Mouse (Mus musculus) heart, embryonic 16.5 days (tissue): ENCODE results near the gene Acot11. TPM values are rescaled to one million over a fixed set of nuclear protein-coding genes. Genes with fewer than 3 reads are reported as not detected.

Experiments
- ATAC-seq: fragments of 200-750 bp; cut with Nextera tagmentation; replicated peaks from 2 replicates; pipeline ENCODE4 v1.8.0; 2017; ENCODE audit warnings: moderate number of reproducible peaks; ENCODE audit not compliant: insufficient read depth, low FRiP score; ENCODE audit errors: extremely low read depth
- H3K27ac ChIP-seq: fragments of 300-500 bp; sonication (generic); 2 replicates; pipeline ENCODE4 v1.5.1; 2014; ENCODE audit warnings: mild to moderate bottlenecking, low read length, control low read depth, moderate library complexity
- H3K27me3 ChIP-seq: fragments of 300-500 bp; sonication (generic); 2 replicates; pipeline ENCODE4 v1.6.1; 2014; ENCODE audit warnings: low read length, mixed read lengths; ENCODE audit not compliant: control insufficient read depth, insufficient read depth
- H3K36me3 ChIP-seq: fragments of 300-500 bp; sonication (generic); 2 replicates; pipeline ENCODE4 v1.6.1; 2014; ENCODE audit not compliant: control insufficient read depth, insufficient read depth
- H3K4me1 ChIP-seq: fragments of 300-500 bp; sonication (generic); 2 replicates; pipeline ENCODE4 v1.6.1; 2014; ENCODE audit warnings: low read length, mixed read lengths; ENCODE audit not compliant: control insufficient read depth, insufficient read depth
- H3K4me2 ChIP-seq: fragments of 300-500 bp; sonication (generic); 2 replicates; pipeline ENCODE4 v1.6.1; 2014; ENCODE audit warnings: low read depth, mild to moderate bottlenecking, control low read depth, low read length
- H3K4me3 ChIP-seq: fragments of 300-500 bp; sonication (generic); 2 replicates; pipeline ENCODE4 v1.5.1; 2014; ENCODE audit warnings: mild to moderate bottlenecking, control low read depth, low read length
- H3K9ac ChIP-seq: fragments of 300-500 bp; sonication (generic); 2 replicates; pipeline ENCODE4 v1.6.1; 2014; ENCODE audit warnings: low read length, control low read depth
- H3K9me3 ChIP-seq: fragments of 300-500 bp; sonication (generic); replicated peaks from 2 replicates; pipeline ENCODE4 v1.6.1; 2016; ENCODE audit warnings: low read length; ENCODE audit not compliant: control insufficient read depth
- WGBS: fragments of 180-500 bp; shearing (Covaris S2); extraction: QIAGEN DNeasy Blood & Tissue Kit; methylation state at CpG from one replicate; pipeline ENCODE4 v1.1.7; 2014; 5-methylcytosine and 5-hydroxymethylcytosine counted together
- polyA plus RNA-seq: library from polyadenylated mRNA; unstranded; fragments of >200 nt; fragmentation: Nextera tagmentation; extraction: Ambion mirVana; gene quantifications from 2 replicates; pipeline ENCODE4 v1.2.1, GENCODE M21; 2015

Gene Acot11
- polyA plus RNA-seq, 1 experiment from 2014 or later: 7.9 TPM

- H3K36me3 ChIP-seq: no peaks in the 10 kb centered on the region
- H3K9ac ChIP-seq: no peak overlapping the region
- no peaks in the 10 kb centered on the region for H3K9me3 ChIP-seq
- peaks cover 7% of the 10 kb centered on the region; the same call in 1 of the 2 replicates for H3K4me1 ChIP-seq
- H3K27ac ChIP-seq: no peak overlapping the region
- H3K4me2 ChIP-seq: no peak overlapping the region
- 73% methylated on average over 10 of the region's 10 CpGs for WGBS
- H3K27me3 ChIP-seq: peaks cover 10% of the 10 kb centered on the region; the same call in 1 of the 2 replicates
- no peak for ATAC-seq
- no peak overlapping the region for H3K4me3 ChIP-seq
These were observed 100.8 kb downstream of the Acot11 start for GRCm38 (mm10) chr4:106703956-106704355.

DNA sequence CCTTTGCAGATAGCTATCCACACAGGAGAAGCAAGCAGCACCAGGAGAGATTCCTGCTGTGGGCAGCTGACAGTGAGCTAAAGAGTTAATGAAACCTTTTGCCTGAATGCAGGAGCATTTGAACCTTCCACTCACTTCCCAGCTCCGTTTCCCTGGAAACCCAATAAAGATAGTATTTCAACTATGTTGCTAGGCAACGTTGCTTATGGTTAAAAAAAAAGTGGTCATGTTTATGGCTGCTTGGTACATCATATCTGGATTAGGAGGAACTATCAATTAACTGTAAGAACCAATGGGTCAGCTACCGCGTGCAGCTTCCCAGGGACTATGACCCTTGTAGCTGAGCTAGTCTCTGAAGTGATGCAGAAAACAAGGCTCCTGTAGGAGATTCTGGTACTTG lies 104.0 kb downstream of the Acot11 start:
- no peak overlapping the region for H3K4me2 ChIP-seq
- H3K9me3 ChIP-seq: no peaks in the 10 kb centered on the region
- H3K4me3 ChIP-seq: no peak overlapping the region
- ATAC-seq: no peak
- H3K4me1 ChIP-seq: peaks cover 7% of the 10 kb centered on the region; the same call in 1 of the 2 replicates
- no peak overlapping the region for H3K9ac ChIP-seq
- H3K27me3 ChIP-seq: peaks cover 13% of the 10 kb centered on the region; the same call in 1 of the 2 replicates
- 46% methylated on average over 4 of the region's 4 CpGs for WGBS
- H3K36me3 ChIP-seq: no peaks in the 10 kb centered on the region
- H3K27ac ChIP-seq: no peak overlapping the region

- peaks cover 7% of the 10 kb centered on the region; the same call in 1 of the 2 replicates for H3K4me1 ChIP-seq
- no peak overlapping the region for H3K4me2 ChIP-seq
- whole genome bisulfite sequencing: 19% methylated on average over 9 of the region's 9 CpGs
- H3K27me3 ChIP-seq: peaks cover 13% of the 10 kb centered on the region; the same call in 1 of the 2 replicates
- no peaks in the 10 kb centered on the region for H3K36me3 ChIP-seq
- H3K27ac ChIP-seq: no peak overlapping the region
- no peaks in the 10 kb centered on the region for H3K9me3 ChIP-seq
- no peak overlapping the region for H3K9ac ChIP-seq
- ATAC-seq: no peak
- H3K4me3 ChIP-seq: no peak overlapping the region
These were observed 104.8 kb downstream of the Acot11 start for GRCm38 (mm10) chr4:106699989-106700388.

Other genes with a start within 250 kb of the Acot11 start
- 1.7 and 1.9 TPM in 2 replicates for gene Dhcr24, start 244.0 kb downstream of the Acot11 start, polyA plus RNA-seq
- gene Lexm, start 187.8 kb downstream of the Acot11 start, polyA plus RNA-seq: not detected in 2 replicates
- gene Ttc22, start 182.6 kb downstream of the Acot11 start, polyA plus RNA-seq: 0.50 and 0.55 TPM in 2 replicates
- gene Pars2, start 153.9 kb downstream of the Acot11 start, polyA plus RNA-seq: 10.5 and 10.9 TPM in 2 replicates
- gene Ttc4, start 126.1 kb downstream of the Acot11 start, polyA plus RNA-seq: 62.8 and 64.1 TPM in 2 replicates
- gene Mroh7, start 74.1 kb downstream of the Acot11 start, polyA plus RNA-seq: 0.42 and 0.54 TPM in 2 replicates
- 0.24 TPM in 1 of 2 replicates, not detected in the other for gene Fam151a, start 71.1 kb downstream of the Acot11 start, polyA plus RNA-seq
- gene Ssbp3, start 105.7 kb upstream of the Acot11 start, polyA plus RNA-seq: 51.2 and 52.9 TPM in 2 replicates